Mouse (Mus musculus): ENCODE data around the gene Cryl1.

- TF ChIP-seq RAD21 (IDR thresholded peaks at IDR 0.05; ENCODE audit: low read depth, low read length) (no peak), NRF1 (IDR thresholded peaks at IDR 0.05; ENCODE audit: insufficient read depth, low read depth, low read length, poor library complexity, severe bottlenecking) (no peak), CTCF (IDR thresholded peaks at IDR 0.05 in 2 of 3, conservative IDR thresholded peaks at IDR 0.05 in 1 of 3; ENCODE audit: control insufficient read depth in 1 of 3, insufficient read depth in 1 of 3, low read depth in 2 of 3, low read length in 3 of 3, poor library complexity in 1 of 3, severe bottlenecking in 1 of 3) (no peak), POLR2A (IDR thresholded peaks at IDR 0.05; ENCODE audit: control insufficient read depth in 1 of 2, insufficient read depth in 1 of 2, low read depth in 1 of 2, low read length in 2 of 2, poor library complexity in 1 of 2) (no peak), POLR2AphosphoS5 (IDR thresholded peaks at IDR 0.05; ENCODE audit: borderline replicate concordance, low read depth, low read length) (no peak), POLR2AphosphoS2 (IDR thresholded peaks at IDR 0.05; ENCODE audit: low read length) (no peak), MAX (IDR thresholded peaks at IDR 0.05; ENCODE audit: low read length) (no peak)
Measured at GRCm38 (mm10) chr14:57316662-57317600, 81.4 kb downstream of the Cryl1 start.

Measured in MEL (cell line).